Mouse (Mus musculus): ENCODE results near the gene Dnaaf3. TPM values are rescaled to one million over a fixed set of nuclear protein-coding genes. Genes with fewer than 3 reads are reported as not detected.
"Not testable (repeated sequence)": the region's sequence is repeated elsewhere in the genome, so short reads cannot be mapped to it uniquely, and the experiment has no call there.

Dnaaf3 gene
- 1 to 10 TPM in 1 of 2 experiments, under 1 TPM in 1; 0.83 to 1.1 TPM for total RNA-seq (2021)
- long read RNA-seq, experiment 1: 0 reads
- long read RNA-seq, experiment 2: 0 reads

DNA sequence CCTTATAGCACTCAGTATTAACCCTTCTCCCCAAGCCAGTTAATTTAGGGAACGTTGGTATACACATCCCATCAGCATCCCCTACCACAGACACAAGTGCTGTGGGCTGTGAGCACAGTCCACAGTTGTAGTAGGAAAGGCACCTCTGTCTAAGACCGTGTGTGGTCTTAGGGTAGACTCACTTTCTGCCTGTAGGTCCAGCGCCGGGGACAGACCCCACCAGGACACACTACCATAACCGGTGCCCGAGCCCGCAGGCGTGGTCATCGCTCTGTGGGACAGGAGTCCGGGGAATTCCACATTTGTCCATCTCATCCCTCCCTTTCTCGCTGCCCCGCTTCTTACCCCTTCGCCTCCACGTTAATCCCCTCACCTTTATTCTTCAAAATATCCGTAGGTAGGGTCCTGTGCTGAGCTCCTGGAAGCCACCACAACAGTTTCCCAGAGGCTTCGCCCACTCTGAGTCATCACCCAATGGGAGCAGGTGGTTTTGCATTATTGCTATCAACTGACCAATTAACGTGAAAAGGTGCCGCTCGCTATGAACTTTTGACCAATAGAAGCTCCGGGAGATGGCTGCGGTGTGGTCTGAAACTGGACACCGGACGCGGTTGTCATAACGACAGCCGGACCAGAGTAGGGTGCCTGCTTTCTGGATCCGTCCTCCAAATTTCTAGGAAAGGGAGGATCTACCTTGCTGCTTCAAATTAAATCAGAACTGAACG, at the start of gene Dnaaf3:
Gene Dnaaf3 (minus strand): TSS at position 449 of the 725 bp plus-strand sequence.
- no peak for DNase-seq (ENCODE audit: low spot score in 2 of 2)

- not testable (repeated sequence) for DNase-seq (ENCODE audit: low spot score in 2 of 2)
Observed at GRCm38 (mm10) chr7:4581481-4581880, 49.2 kb upstream of the Dnaaf3 start.

DNA sequence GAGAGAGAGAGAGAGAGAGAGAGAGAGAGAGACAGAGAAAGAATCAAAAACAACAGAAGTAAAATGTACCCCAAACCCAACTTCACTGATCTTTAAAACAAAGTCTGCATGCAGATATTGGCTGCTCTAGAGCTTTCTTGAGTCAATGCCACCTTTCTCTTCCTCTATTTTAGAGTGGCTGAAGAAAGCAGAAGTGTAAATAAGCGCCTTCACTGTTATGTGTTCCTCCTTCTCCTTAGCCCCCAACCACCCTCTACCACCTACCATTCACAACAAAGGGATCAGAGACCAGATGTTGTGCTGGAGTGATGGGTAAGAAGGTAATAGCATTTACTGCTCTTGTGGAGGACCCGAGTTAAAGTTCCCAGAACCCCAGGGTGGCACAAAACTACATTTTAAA, 40.1 kb upstream of the Dnaaf3 start:
- not testable (repeated sequence) for DNase-seq (ENCODE audit: low spot score in 2 of 2)

DNA sequence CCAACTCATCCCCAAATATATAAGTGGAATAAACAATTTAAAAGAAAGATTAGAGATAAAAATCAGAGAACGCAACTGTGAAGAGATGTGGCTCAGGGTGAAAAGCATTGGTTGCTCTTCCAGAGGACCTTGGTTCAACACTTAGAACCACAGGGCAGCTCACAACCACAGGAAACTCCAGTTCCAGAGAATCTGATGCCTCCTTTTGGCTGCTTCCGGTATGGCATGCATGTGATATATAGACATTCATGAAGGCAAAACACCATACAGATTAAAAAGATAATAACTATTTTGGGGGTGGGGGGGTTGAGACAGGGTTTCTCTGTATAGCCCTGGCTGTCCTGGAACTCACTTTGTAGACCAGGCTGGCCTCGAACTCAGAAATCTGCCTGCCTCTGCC, 30.4 kb upstream of the Dnaaf3 start:
- DNase-seq (ENCODE audit: low spot score in 2 of 2): no peak

GRCm38 (mm10) chr7:4557167-4557560, 24.9 kb upstream of the Dnaaf3 start:
- no peak for DNase-seq (ENCODE audit: low spot score in 2 of 2)

DNA sequence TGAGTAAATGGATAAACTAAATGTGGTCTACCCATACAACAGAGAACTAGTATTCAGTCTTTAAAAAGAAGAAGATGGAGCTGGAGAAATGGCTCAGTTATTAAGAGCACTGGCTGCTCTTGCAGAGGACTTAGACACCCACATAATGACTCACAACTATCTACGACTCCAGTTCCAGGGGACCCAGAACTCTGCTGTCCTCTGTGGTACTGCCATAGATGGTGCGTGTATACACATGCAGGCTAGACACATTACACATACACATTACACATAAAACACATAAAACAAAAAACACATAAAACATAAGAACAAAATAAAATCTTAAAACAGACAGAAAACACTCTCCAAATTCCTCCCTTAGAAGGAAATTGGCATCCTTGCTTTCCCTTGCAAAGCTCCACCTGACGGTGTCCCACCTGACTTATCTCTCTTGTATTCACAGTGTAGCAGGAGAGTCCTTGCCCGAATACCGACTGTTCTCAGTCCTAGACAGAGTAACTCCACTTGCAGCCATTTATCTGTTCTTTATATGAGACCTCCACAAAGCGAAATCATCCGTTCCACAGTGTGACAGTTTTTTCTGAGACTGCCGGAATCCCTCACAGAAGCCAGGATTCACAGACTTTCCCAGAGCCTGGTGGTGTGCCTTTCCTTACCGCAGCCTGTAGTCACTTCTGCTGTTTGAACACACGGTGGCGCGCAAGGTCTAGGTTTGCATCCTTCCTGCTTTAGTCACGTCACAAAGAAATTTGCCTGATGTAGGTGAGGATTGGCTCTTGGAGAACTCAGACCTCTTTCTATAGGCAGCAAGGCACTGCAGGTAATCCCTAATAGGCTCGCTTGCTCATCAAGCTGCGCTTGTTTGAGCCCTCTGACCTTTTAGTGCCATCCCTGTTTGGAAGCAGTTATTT, 24.3 kb upstream of the Dnaaf3 start:
- DNase-seq (ENCODE audit: low spot score in 2 of 2): peak; percentile 75 to 84

- DNase-seq (ENCODE audit: low spot score in 2 of 2): peak; percentile 62 to 78
Observed at GRCm38 (mm10) chr7:4547221-4547641, 15.0 kb upstream of the Dnaaf3 start, which contains the start of gene Syt5. Gene Syt5, minus strand, starts transcription at chr7:4547541.

DNA sequence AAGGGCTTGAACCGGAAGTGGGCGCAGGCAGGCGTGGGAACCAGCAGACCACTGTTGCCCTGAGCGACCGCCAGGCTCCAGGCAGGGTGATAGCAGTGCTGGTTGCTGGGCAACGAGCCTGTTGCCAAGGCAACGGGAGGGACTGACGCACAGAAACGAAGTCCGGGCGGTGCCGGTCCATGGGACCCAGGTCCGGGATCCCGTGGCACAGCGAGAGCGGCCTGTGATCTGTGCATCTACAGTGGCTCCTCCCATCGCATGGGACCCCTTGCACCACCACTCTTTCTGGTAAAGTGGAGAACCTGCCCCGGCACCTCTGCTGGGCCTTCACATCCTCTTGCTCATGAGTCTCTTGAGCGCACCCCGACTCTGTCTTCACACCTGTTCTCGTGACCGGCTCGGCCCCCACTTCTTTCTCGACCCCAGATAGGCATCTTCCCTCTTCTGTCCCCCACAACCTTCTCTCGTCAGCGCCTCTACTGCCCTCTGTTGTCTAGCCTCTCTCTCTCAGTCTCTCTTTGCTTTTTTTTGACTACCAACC, 14.4 kb upstream of the Dnaaf3 start:
- peak; percentile 92 to 95 for DNase-seq (ENCODE audit: low spot score in 2 of 2)

GRCm38 (mm10) chr7:4546050-4546449, 13.8 kb upstream of the Dnaaf3 start:
- DNase-seq (ENCODE audit: low spot score in 2 of 2): no peak

- DNase-seq (ENCODE audit: low spot score in 2 of 2): no peak
Observed at GRCm38 (mm10) chr7:4542013-4542412, 9.8 kb upstream of the Dnaaf3 start.

DNA sequence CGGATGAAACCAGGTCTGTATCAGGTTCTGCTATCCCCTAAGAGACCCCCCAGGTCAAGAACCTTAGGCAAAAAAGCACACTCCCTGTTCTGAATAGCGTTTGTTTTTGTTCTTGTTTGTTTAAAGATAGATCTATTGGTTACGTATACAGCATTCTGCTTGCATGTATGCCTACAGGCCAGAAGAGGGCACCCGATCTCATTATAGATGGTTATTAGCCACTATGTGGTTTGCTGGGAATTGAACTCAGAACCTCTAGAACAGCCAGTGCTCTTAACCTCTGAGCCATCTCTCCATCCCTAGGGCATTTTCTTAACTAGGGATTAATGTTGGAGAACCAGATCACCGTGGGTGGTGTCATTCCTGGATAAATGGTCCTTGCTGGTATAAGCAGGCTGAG, 9.1 kb upstream of the Dnaaf3 start:
- DNase-seq (ENCODE audit: low spot score in 2 of 2): no peak

DNA sequence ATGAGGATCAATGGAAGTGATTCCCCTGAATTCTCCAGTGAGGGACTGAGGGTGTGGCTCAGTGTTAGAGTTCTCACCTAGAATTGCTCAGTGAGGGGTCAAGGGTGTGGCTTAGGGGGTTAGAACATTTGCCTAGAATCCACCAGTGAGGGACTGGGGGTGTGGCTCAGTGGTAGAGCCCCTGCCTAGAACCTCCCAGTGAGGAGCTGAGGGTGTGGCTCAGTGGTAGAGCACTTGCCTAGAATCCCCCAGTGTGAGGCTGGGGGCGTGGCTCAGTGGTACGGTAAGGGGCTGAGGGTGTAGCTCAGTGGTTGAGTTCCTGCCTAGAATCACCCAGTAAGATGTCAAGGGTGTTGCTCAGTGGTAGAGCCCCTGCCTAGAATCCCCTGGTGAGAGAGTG, 6.8 kb upstream of the Dnaaf3 start:
- DNase-seq (ENCODE audit: low spot score in 2 of 2): no peak

- no peak for DNase-seq (ENCODE audit: low spot score in 2 of 2)
Observed at GRCm38 (mm10) chr7:4537181-4537580, 4.9 kb upstream of the Dnaaf3 start.

DNA sequence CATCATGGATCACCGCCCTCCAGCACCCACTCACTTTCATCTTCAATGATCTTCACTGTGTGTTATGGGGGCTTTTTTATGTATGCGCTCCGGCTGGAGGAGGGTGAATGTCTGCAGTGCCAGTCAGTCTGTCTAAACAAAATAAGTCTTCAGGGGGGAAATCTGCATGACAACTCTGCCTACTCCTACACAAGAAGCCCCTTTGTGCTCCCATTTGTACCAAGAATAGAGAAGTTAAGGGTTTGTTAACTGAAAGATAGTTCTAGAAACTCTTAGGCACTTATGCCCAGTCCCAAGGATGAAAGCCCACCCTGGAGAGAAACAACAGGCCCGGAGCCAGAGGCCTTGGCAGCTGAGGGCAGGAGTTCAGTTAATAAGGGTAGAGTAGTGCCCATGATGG, 4.1 kb upstream of the Dnaaf3 start:
- no peak for DNase-seq (ENCODE audit: low spot score in 2 of 2)

DNA sequence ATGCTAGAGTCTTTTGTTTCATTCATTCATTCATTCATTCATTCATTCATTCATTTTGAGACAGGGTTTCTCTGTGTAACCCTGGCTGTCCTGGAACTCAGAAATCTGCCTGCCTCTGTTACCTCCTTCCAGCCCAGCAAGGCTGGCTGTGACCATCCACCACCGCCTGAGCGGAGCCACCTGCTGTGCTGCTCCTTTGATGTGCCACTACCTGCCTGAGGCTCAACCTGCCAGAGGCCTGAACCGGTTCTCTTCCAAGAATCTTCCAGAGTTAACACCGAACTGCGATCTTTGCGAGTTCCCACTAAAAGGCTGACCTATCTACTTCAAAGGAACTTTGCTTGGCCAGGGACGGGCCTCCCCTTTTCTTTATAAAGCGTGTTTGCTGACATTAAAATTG, 2.1 kb downstream of the Dnaaf3 start:
- DNase-seq (ENCODE audit: low spot score in 2 of 2): not testable (repeated sequence)

GRCm38 (mm10) chr7:4527302-4527689, 5.0 kb downstream of the Dnaaf3 start:
- no peak for DNase-seq (ENCODE audit: low spot score in 2 of 2)

DNA sequence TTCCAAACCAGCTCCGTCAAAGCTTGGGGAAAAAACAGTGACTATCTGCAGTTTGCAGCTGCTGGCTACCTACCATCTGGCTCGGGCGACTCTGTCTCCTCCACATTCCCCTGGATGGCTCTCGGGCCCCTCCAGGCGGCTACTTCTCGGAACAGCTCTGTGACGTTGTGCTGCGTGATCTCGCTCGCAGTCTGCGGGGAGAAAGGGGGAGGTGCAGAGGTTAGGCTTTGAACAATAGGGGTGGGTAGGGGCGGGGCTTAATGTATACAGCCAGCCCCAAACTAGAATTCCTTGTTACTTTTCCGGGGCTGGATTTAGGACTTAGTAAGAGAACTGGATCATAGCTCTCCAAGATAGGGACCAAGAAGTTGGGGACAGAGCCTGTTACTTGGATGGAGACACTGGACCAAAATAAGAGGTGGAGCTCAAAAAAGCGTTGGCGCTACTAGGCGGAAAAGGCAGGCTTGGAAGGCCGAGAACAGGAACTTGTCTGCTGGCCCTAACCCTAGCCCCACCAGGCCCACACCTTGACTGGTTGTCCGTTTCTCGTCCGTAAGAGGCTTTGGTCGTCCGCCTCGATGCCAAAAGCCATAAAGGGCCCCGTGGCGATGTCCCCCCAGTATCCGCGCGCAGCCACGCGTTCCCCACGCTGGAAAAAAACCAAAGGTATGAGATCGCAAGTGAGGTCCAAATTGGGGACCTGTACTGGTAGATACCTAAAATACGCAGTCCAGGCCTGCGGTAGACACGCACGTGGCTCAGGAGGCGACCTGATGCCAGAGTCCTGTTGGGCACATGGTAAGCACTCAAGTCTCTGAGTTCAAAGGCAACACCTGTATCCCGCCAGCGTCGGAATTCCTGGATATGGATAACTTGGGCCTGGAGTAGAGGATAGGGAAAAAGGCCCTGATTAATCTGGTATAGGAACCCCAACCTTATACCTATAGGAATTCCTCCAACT, 5.6 kb downstream of the Dnaaf3 start:
- DNase-seq (ENCODE audit: low spot score in 2 of 2): peak; percentile 64 to 67

GRCm38 (mm10) chr7:4524212-4524922, 7.9 kb downstream of the Dnaaf3 start, which contains the start of gene Tnni3:
Gene Tnni3, minus strand, starts transcription at chr7:4524229.
- not testable (repeated sequence) for DNase-seq (ENCODE audit: low spot score in 2 of 2)

- DNase-seq (ENCODE audit: low spot score in 2 of 2): no peak
Observed at GRCm38 (mm10) chr7:4523205-4524130, 8.8 kb downstream of the Dnaaf3 start.
